Mouse (Mus musculus) left cerebral cortex, postnatal 25 days (tissue): ENCODE results near the gene Srrm2. TPM values are rescaled to one million over a fixed set of nuclear protein-coding genes. Genes with fewer than 3 reads are reported as not detected.

Source experiments
- DNase-seq, 2 experiments: peaks; one replicate each; pipeline ENCODE4 v3.0.0; 2022; ENCODE audit warnings: low spot score in 2 of 2, mixed read lengths in 1 of 2
- intact Hi-C: fragments of 180-260 bp; cut with DNase I; formaldehyde crosslinking; loops from one replicate; pipeline ENCODE4 v1.15.1; 2025
- total RNA-seq, 2 experiments: library from RNA; stranded (reverse); gene quantifications; 2 replicates each; pipeline ENCODE4 v1.2.3; 2021

Gene Srrm2
- total RNA-seq = 100 to 1,000 TPM; 495 to 577 TPM

- peak; percentile 56 to 58 for DNase-seq
- intact Hi-C loops = no loop called here
Measured at GRCm38 (mm10) chr17:23790269-23791078, at the start of gene Srrm2. Gene Srrm2 (plus strand): TSS chr17:23790532.

DNA sequence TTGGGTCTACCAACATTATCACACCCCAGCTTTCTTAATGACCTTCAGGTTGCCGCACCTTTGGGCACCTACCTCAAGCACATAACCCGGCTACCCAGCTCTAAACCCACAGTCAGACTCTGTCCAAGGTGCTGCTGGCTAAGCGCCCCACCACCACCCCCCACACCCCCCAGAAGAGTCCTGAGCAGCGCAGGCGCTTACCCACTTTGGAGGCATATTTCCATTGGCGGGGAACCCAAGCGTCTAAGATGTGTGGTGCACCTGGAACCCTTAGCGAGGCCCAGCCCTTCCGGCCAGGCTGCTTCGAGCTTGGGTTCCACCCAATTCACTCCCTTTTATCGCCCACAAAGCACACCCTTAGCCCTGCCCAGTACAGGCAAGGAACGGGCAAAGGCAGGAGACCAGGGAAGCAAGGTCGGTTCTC is 49.7 kb upstream of the Srrm2 start, which contains the start of gene Paqr4:
TSS of gene Paqr4 (minus strand) at position 270 of the 424 bp plus-strand sequence.
- intact Hi-C loops = no loop called here
- no peak for DNase-seq

- intact Hi-C loops = no loop called here
- no peak for DNase-seq
Measured at GRCm38 (mm10) chr17:23741359-23742209, 48.7 kb upstream of the Srrm2 start.

DNA sequence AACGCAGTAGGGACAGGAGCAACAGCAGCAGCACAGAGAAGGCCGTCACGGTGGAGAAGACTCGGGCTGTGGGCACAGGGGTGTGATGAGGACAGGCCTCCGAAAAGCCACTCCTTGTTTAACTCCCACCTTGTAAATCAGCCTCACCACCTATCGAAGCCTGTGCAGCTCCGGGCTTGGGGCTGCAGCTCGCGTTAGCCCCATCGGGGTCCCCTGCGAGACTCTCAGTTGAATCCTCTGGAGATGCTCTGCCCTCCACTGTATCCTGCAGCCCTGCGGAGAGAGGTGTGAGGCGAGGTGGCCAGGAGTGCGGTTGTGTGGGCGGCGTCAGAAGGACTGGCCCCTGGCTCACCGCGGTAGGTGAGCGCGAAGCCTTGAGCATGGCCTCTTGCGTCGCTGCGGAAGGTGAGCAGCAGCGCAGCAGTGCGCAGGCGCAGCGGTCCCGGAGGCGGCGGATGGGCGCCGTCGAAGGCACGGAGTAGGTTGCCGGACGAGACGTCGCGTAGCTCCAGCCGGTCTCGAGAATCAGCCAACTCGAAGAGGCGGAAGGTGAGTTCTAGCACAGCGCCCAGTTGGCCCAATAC is 48.0 kb upstream of the Srrm2 start:
- DNase-seq = no peak
- intact Hi-C loops = no loop called here

DNA sequence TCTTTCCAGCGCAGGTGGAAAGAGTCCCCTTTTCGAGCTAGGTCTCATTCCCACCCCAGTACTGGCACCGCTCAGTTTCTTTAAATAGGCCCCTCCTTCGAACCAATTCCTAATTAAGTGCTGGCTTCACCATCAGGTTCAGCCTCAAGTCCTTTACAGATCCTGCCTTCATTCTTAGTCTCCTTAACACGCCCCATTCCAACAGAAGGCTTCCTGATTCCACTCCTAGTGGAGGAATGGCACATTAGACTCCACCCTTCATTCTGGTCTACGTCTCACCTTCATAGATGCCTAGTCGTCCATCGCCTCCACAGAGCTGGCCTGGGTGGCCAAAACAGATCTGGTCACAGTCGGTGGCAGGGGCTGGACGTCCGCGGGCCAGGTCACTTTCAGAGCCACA is 47.4 kb upstream of the Srrm2 start:
- intact Hi-C loops = no loop called here
- no peak for DNase-seq

- intact Hi-C loops = no loop called here
Measured at GRCm38 (mm10) chr17:23744076-23744475, 46.3 kb upstream of the Srrm2 start.

GRCm38 (mm10) chr17:23744651-23745050 is 45.7 kb upstream of the Srrm2 start:
- no peak for DNase-seq
- intact Hi-C loops = no loop called here

More at GRCm38 (mm10) chr17:23744076-23744475, 46.3 kb upstream of the Srrm2 start:
- DNase-seq = no peak

DNA sequence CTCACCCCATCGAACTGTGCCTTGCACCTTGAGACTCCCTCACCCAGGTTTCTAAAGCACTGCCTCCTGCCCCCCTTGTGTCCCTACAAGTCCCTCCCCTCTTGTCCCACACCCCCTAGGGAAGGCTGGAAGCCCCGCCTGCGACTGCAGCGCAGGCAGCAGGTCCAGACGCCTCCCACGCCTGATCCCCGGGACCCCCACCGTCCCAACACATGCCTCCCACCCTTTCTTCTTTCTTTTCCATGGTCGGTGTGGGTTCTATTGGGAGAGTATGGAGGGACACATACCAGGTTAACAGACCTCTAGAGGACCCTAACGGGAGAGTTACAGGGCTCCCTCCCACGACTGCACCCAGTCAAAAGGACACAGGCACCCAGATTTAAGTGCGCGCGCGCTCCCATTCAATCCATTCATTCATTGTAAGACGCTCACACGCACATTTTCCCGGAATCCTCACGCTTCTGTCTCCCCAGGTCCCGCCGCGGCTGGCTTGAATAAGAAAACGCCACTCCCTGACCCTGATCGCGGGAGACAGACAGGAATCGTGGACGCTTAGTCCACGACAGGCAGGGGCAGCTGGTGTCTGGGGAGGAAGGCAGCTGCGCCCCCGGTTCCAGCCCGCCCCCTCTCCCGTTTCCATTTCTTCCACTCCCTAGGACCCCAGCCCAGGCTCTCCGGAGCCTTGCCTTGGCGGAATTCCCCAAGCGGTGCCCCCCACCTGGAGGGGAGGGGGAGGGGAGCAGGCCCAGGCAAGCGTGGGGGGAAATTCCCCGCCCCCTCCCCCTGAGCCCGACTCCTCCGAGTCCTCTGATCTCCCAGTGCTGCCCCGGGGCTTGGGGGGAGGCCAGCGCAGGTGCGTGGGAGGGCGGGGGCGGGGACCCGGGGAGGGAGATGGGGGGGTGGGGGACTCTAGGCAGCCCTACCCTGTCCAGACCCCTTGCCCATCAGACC is 44.8 kb upstream of the Srrm2 start, which contains the start of gene Kremen2:
TSS of gene Kremen2 (minus strand) at position 533 of the 951 bp plus-strand sequence.
- intact Hi-C loops = no loop called here
- DNase-seq = no peak

DNA sequence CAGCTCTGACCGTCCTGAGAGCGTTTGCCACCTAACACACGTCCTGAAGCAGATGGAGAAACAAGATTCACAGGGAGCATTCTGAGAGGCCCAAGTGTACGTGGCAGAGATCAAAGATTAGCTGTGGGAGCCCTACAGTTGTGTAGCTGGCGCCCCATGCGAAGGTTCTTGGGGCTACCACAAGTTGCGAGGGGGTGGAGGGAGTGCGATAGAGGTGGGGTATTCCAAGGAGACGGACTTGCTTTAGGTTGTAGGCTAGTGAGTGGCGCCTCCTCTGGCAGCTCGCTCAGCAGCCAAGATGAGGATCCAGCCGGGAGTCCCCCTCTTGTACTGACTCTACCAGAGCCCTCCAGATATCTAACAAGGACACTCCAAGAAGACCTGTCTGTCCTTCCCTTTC is 44.0 kb upstream of the Srrm2 start:
- no peak for DNase-seq
- intact Hi-C loops = no loop called here

- no peak for DNase-seq
- intact Hi-C loops = no loop called here
Measured at GRCm38 (mm10) chr17:23746767-23747166, 43.6 kb upstream of the Srrm2 start.

DNA sequence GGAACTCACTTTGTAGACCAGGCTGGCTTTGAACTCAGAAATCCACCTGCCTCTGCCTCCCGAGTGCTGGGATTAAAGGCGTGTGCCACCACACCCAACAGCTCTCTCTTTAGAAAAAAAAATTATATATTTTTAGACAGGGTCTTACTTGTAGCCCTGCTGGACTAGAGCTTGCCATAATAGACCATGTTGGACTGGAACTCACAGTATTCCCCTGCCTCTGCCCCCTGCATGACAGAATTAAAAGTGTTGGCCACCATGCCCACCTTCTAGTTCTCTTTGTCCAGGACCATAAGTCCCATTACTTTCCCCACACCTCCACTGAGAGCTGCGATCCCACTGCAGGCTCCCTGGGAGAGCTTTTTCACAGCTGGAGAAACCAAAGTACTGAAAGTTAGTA is 42.9 kb upstream of the Srrm2 start:
- intact Hi-C loops = no loop called here
- DNase-seq = no peak

DNA sequence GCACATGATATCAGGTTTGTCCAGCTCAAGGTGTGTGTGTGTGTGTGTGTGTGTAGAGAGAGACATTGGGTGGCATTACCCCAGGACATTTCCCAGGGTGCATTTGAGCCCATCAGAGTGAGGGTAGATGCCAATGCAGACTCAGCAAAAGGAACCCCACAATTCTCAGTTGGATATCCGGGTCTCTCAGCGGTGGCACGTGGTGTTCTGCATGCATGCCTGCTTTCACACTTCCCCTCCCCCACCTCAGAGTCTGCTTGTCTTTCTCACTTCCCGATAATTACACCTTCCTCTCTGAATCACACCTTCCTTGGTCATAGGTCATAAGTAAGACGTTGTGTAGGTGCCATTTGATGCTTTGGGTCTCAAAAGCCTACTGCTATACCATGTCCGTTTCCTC is 42.3 kb upstream of the Srrm2 start:
- DNase-seq = no peak
- intact Hi-C loops = no loop called here

- DNase-seq = peak; percentile 67 to 82
- intact Hi-C loops = no loop called here
Measured at GRCm38 (mm10) chr17:23748631-23749391, 41.5 kb upstream of the Srrm2 start.

DNA sequence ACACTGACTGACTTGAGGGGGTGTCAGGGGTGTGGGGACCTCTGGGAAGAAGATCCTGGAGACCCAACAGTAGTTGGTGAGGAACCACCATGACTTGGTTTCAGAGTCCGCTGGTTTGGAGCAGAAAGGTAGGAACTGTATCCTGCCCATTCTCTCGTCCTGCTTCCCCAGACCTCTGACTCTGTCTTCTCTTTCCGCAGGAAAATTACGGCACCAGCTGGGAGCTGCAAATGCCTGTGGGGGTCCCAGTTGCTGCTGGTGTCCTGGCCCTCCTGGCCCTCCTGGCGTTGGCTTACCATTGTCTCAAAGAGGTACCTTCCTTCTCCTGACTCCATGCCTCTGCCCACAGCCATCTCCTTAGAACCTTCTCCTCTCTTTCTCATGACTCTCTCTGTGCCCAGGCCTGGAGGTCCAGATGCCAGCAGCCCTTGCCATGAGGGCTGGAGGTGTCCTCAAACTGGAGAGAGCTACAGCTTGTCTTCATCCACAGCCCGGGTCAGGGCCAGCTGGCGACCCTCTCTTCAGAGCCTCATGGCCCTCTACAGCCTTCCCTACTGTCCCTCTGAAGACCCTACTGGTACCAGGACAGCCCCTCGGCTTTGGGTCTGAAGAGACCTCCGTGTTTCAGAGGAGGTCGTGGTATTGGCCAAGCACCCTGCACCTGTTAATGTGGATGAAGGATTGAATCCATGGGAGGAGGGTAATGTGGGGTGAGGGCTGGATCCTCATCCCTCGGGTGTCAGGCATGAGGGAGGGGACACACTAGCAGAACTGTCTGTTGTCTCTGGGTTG is 40.7 kb upstream of the Srrm2 start:
- intact Hi-C loops = no loop called here
- no peak for DNase-seq

GRCm38 (mm10) chr17:23755689-23756088 is 34.6 kb upstream of the Srrm2 start:
- DNase-seq = no peak
- intact Hi-C loops = no loop called here

DNA sequence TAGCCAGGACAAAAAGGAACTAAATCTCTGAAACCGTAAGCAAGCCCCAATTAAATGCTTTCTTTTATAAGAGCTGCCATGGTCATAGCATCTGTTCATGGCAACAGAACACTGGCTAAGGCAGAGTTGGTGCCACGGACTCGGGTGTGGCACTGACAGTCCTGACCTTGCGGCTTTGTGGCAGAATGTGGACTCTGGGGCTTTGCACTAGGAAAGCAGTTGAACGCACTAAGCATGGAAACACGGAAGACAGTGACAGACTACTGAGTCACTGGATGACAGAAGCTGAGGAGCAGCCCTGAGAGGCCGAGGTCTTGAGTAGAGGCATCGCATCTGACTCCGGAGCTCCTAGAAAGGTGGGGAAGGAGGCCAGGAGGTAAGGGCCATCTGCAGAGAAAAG is 32.8 kb upstream of the Srrm2 start:
- intact Hi-C loops = no loop called here
- DNase-seq = no peak

DNA sequence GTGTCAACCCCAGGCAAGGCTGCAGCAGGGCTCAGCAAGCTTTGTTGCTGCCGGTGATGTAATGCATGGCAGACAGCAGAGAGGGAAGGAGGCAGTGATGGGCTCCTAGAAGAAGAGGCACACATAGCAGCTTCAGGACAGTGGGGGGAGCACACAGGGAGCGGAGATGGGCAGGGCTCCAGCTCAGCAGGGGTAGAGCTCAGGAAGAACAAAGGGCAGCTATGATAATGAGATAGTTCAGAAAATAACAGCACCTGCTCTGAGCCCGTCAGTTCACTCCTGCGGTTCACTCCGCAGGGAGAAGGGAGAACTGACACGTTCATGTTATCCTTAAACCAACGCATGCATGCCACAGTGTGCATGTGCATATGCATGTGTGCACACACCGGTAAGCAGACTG is 31.5 kb upstream of the Srrm2 start:
- no peak for DNase-seq
- intact Hi-C loops = no loop called here

DNA sequence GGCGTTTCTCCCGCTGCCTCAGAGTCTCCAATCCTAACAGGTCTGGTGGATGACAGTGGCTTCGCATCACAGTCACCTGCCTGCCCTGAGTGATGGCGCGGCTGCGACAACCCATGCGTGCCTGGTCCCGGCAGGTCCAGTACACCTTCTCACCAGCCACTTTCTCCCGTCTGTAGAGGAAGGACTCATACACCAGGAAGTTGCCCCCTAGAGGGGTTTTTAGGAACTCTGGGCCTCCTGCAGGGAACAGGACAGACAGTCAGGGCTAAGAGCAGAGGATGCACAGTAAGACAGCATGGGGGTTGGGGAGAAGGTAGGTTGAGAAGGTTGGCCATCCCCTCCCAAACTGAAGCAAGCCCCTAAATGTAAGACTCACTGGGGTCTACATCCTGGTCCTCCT is 30.1 kb upstream of the Srrm2 start:
- DNase-seq = no peak
- intact Hi-C loops = no loop called here
